Mouse (Mus musculus) liver (tissue): ENCODE data around the gene Chfr.

ENCODE experiments used
- DNase-seq: peaks from one replicate; pipeline ENCODE4 v3.0.0-alpha.2; 2020; ENCODE audit warnings: mixed read lengths

Gene Chfr

DNA sequence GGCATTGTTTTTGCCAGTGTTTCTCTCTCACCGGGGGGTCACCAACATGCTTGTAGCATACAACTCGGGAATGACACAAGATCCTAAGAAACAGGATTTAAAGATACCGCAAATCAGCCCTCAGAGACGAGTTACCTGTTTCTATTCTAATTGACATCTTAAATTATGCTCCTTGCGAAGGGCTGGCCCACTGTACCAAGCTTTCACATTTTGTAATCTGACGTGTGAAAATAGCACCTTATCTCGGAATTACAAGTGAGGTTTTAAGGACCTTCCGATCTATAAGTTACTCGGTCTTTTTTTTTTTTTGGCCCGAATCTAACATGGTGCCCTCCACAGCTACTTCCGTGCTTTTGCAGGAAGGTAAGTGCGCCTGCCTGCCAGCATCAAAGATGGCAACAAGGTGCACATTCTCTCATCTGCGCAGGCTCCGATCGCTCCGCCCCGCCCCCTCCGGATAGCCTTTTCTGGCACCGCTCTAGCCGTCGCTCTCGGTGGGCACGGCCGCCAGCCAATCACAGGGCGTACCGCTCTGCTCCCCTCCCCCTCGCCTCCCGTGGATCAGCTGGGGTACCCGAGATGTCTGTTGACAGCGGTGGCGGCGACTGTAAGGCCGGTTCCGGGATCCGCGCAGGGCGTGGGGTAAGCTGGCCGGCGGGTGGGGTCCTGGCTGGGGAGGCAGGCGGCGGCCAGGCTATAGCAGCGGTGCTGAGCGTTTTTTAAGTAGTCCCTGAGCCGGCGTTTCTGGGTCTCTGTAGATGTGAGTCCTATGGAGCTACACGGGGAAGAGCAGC is at the start of gene Chfr:
Chfr (plus strand) TSS at position 550 of the 794 bp plus-strand sequence.
- DNase-seq = peak; percentile 100

DNA sequence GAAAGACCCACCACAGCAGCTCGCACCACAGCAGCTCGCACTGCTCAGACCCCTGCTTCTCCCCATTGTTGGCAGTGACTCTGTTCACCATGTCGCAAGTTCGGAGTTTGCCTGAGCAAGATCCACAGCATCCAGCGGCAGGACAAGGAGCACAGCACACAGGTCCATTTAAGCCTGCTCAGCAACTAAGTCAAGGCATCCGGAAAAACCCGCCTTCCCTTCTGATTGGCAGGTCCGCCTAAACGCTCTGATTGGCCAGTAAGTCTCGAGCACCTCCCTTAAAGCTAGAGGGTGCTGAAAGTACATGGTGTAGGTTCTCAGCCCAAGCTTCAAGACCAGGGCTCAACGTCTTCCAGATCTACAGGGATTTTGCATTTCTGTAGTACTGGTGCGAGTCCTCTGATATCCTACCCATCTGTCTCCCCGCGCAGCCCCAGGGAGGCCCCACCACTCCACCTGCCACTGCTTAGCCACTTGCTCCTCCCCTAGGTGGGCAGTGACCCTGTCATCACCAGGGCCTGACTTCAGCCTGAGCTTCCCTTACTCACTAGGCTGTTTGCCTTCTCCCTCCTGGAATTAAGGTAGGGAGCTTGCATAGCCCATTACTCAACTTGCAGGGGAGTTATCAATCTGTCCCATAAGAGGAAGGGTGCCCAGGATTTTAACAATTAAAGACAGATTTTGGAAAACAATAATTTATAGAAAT is 49.3 kb upstream of the Chfr start:
- DNase-seq = peak; percentile 24

DNA sequence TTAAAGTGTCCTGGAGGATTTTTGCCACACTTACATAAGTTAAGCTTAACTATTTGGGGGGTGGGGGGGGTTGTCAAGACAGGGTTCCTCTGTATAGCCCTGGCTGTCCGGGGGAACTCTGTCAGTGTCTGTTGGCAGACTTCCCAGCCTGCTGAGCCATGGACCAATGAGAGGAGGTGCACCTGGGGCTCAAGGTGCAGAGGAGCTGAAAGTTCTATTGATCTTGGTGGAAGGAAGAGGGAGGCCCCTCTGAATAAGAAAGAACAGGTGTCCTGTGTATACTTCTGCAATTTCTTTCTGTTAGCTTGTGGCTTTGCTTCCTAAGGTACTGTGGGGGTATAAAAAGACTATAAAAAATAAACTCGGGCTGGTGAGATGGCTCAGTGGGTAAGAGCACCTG is 44.1 kb upstream of the Chfr start:
- no peak for DNase-seq

DNA sequence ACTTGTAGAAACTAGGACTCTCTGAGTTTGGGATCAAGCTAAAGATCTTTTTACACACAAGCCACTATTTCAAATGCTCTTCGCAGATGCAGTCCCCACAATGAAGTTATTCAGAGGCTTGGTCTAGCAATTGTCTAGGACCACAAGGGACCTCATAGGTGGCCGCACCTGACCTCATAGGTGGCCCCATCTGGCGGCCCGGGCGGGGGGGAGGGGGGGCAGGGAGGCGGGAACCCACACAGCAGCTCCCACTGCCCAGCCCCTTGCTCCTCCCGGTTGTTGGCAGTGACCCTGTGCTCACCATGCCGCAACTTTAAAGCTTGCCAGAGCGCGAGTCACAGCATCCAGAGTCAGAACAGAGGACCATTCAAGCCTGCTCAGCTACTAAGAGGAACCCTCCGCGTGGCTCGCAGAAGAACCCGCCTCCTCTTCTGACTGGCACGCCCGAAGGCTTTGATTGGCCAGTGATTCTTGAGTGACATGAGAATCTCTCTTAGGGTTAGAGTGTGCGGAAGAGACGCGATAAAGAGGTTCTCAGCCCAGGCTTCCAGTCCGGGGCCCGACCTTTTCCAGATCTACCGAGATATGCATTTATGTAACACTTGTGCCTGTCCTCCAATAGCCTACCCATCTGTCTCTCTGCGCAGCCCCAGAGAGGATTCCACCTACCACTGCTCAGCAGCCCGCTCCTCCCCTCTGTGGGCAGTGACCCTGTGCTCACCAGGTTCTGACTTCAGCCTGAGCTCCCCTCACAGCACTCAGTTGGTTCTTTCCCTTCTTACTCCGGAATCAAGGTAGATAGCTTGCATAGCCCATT is 41.4 kb upstream of the Chfr start, which contains the start of gene Gm35315:
Gm35315 (minus strand) TSS at position 391 of the 817 bp plus-strand sequence.
- peak; percentile 88 for DNase-seq

DNA sequence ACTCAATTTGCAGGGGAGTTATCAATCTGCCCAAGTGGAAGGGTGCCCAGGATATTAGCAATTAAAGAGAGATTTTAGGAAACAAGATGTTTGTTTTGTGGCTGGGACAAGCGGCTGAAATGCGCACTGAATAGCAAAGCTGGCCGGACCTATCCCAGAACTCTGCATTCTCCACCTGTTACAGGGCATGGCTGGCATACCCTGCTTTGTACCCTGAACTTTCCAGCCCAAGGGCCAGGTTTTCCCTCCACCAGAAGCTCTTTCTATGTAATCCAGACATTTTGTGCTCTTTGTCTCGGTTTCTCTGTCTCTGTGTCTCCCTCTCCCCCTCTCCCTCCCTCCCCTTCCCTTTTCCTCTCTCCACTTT is 40.8 kb upstream of the Chfr start:
- DNase-seq = no peak

DNA sequence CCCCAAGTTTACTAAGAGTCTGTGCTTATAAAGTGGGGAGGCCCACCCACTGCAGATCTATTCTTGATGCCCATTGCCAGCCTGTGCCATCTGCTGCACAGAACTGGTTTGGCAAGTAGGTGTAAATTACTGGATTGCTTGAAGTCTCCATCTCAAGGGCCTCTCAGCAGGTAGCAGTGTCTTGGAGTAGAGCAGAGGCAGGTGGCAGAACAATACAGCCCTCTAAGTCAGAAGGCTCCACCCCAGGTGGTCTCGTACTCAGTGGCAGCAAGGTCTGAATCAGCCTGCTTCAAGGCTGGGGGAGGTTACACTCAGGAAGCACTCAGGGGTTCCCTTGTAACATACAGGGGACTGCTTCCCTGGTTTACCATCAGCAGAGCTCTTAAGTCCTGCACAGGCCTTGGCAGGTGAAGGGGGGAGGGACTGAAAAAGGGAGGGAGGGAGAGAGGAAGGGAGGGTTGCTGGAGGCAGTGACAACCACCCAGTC is 36.6 kb upstream of the Chfr start:
- DNase-seq = no peak

DNA sequence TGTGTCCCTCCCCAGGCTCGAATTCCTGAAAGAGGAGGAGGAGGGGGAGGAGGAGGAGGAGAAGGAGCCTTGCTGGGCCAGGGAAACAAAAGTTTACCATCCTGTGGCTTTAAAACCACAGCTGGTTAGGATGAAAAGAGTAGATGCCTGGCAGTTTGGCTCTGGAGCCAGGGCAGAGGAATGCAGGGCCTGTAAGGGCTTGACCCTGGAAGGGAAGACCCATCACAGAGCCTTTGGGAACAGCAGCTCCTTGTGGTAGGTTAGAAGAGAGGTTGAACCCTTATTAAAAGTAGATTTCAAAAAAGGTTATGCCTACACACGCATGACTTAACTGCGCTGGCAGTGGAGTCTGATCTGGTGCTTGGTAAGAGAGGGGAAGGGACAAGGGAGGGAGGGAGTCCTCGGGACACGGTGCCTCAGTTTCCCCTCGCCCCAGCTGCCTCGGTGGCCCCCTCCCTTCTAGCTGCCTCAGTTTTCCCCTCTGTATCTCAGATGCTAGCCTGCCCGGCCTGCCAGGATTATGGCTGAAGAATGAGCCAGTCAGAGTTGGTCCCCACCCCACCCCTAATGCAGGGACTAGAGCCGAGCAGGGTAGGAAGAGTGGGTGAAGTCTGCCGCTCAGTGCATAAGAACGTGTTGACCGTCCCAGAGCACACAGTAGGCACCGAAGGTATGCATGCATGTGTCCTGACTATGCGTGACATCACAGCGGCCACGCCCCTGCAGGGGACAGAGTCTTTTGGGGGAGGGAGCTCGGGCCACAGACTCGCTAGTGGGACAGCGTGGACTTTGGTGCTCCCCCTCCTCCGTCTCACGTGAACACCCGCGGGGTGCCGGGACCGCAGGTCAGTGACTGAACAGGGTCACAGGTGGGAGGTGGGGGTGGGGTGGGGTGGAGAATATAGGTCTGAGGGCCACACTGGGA is 35.7 kb upstream of the Chfr start, which contains the start of gene Plcxd1:
Plcxd1 (plus strand) TSS at position 314 of the 925 bp plus-strand sequence.
- DNase-seq = peak; percentile 24

DNA sequence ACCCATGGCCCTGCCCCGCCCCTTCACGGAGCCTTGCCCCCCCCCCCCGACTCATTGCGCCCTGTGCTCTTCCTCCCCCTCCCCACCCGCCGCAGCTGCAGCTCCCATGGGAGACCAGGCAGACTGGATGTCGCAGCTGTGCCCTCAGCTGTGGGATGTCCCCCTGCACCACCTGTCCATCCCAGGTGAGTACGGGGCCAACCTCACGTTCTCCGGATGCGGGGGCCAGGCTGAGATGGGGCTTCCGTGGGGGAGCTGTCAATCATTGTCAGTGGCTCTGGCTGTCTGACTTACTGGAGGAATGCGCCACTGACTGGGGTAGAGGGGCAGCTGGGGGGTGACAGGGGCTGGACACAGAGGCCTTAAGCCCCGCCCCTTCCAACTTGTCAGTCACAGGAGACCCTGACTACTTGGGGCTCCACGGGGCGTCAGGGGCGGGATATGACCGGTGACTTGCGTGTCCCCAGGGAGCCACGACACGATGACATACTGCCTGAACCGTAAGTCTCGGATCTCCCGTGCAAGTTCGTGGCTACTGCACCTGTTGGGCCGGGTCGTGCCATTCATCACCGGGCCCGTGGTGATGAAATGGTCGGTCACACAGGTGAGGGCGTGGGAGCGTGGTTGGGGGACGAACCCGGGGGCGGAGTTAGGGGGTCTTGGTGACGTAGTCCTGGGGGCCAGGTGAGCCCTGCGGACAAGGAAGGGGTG is 34.6 kb upstream of the Chfr start:
- no peak for DNase-seq

DNA sequence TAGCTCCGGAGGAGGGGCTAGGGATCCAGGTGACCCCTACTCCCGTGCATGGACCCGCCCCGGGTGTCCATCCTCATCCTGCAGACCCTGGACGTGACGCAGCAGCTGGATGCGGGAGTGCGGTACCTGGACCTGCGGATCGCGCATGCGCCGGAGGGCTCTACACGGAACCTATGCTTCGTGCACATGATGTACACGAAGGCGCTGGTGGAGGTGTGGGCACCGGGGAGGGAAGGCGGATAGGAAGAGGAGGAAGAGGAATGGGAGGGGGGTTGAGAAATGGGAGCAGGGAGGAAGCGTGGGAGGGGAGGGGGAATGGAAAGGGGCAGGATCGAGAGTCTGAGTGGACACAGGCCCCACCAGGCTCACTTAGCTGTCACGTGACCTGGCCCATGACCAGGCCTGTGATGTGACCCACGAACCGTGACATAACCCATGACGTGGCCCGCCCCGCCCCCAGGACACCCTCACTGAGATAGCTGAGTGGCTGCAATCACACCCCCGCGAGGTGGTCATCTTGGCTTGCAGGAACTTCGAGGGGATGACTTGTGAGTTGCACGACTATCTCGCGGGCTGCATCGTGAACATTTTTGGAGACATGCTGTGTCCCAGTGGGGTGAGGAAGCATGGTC is 33.8 kb upstream of the Chfr start:
- peak; percentile 48 for DNase-seq

DNA sequence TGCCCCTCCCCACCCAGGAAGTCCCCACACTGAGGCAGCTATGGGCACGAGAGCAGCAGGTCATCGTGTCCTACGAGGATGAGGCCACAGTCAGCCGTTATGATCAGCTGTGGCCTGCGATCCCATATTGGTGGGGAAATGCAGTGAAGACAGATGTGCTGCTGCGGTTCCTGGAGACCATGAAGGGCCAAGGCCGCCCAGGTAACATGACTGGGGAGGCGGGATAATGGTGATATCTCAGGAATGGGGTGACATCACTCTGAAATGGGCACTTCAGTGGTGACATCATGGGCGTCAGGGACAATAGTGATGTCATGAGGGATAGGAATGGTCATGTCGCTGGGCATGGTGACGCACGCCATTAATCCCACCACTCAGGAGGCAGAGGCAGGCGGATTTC is 33.2 kb upstream of the Chfr start:
- no peak for DNase-seq

DNA sequence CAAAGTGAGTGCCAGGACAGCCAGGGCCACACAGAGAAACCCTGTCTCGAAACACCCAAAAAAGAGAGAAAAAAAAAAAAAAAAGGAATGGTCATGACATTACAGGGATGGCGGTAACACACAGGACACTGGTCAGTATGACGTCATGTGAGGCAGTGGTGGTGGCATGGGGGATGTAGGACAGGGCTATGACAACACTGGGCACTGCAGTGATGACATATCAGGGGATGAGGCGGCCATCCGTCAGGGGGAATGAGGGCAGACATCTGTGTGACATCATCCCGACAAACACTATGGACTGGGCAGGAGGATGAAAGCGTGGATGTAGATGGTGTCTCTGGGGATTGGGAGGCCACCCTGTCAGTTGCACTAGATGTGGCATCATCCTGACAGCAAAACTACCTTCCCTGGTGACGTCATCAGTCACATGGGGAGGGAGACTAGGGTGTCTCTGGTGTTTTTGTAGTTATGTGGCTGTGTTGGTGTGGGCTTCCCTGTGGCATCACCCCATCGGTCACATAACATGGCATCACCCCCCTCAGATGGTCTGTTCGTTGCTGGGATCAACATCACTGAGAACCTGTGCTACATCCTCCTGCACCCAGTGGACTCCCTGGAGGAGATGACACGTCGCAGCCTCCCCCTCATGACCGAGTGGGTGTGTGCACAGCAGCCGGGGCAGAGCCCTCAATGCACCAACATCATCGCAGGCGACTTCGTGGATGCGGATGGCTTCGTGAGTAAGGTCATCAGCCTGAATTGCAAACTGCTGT is 32.6 kb upstream of the Chfr start:
- no peak for DNase-seq

DNA sequence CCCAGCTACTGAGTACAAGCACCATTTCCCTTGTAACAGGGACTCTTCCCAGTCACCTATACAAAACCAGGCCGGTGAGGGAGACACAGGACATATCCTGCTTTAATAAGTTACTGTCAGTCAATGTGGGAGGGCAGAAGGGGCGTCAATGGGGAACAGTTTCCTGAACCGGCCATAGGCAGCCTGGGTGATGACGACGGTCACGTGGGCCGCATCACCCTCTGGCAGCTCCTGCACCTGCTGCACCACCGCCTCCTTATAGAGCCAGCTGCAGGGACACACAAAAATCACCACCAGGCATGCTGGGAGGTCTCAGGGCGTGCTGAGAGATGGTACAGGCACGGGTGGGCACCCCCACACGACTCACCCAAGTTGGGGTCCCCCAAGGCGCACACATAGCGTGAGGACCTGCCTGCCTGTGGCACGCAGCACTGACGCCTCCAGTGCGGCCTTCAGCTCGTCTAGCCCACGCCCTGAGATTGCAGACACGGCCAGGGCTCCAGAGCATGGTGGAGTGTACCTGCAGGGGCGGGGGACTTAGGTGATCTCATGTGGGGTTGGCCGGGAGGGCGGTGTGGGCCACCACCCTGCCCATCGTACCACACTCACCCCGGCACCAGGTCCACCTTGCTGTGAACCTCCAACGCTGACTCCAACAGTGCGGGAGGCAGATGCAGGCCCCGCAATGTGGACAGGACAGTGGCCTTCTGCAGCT is 31.6 kb upstream of the Chfr start:
- no peak for DNase-seq

DNA sequence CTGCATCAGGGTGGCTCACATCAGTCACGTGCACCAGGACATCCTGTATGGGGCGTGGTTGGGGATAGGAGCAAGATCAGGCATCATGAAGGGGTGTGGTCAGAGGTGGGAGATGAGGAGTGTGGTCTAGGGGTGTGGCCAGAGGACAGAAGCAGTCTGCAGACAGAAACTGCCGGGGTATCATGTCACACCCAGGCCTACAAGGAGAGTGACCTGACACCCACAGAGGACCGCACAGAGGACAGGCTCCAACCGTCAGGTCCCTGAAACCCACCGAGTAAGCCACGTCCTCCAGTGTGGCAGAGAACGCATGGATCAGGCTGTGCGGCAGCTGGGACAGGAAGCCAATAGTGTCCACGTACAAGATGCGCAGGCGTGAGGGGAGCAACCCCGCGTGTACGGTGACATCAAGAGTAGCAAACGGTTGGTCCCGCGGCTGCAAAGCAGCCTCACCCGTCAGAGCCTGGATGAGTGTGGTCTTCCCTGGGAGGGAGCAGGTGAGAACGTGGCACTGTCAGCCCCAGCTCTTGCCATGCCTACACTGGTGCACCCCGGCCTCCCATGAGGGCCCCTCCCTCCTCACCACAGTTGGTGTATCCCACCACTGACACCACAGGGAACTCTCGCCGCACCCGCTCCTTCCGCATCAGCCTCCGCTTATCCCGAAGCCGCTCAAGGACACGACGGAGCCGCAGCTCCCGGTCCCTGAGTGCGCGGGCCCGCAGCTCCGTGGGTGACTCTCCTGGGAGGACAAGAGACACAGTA is 30.8 kb upstream of the Chfr start:
- no peak for DNase-seq

DNA sequence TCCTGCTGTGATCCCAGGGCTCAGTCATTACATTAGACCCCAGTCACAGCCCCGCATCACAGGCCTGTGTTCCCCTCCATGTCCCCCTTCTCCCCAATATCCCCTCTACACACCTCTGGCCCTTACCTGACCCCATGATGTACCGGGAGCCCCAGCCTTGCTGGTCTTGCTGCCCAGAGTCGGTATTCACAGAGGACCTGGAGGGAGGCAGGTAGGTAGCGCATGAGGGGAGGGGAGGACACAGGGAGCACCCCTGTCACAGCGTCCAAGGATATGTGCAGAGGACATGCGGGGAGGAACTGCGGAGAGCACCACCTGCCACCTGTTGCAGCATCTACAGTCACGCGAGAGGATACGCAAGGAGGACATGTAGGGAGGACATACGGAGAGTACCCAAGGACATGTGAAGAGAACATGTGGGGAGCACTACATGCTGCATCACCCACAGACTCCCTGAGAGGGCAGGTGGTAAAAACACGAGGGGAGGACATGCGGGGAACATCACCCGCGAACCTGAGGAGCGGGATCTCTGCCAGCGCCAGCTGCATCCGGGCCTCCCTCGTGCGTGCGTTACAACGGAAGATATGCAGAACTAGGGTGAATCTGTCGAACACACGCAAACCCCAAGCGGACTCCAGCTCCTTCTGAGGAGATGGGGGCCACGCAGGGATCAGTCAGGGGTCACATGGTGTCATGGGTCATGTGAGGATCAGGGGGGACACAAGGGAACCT is 29.3 kb upstream of the Chfr start:
- no peak for DNase-seq

DNA sequence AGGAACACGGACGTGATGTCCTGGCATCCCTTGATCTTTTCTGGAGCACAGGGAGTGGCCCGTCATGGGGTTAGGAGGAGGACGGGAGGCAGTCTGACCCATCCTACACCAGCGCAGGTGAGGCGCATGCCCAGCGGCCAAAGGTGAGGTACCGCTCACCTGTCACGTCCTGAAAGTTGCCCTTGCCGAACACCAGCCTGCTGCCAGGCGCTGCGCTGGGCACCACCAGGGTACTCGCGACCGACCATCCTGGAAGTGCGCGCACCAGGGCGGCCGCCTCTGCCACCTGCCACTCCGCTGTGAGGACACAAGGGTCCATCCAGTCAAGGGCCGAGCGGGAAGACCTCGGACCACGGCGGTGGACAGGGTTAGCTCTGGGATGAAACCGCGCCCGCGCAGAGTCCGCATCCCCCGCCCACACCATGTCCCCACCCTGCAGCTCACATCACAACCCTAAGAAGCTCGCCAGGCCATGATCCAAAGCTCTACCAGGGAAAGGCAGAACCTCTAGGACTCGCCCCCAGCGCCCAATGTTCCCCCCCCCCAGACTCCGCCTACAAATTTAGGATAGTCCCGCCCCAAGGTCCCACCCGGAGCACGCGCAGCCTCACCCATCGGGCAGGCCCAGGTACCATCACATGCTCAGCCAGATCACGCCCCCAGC is 28.6 kb upstream of the Chfr start:
- DNase-seq = no peak

DNA sequence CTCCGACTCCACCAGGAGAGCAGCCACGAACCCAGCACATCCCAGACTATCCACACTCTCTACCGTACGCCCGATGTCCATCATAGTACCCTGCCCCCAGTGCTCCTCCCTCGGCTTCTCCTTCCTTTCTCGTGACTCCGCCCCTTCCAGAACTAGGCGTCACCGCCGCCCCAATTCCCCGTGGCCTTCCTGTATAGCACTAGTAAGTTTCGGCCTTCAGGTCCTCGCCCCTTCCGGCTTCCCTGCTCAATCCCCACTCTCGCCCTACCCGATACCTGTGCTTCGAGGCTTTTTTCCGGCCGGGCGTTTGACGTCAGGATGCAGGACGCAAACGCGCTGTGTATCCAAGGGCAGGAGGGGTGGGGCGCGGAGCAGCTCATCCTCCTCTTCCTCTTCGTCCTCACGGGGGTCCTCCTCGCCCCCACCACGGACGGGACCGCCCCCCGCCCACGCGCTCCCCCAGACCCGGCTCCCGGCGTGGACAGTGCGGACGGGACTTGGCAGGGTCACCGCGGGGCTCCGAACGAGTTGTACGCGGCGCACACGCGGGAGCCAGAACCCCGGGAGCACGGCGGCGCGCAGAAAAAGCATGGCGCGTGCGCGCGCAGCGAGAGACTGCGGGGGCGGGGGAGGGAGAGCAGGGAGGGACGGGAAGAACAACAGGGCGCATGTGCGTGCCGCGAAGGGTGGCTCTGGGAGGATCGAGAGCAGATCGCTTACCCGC is 27.9 kb upstream of the Chfr start, which contains the start of gene Gtpbp6:
Gtpbp6 (minus strand) TSS at position 617 of the 724 bp plus-strand sequence.
- DNase-seq = peak; percentile 98

DNA sequence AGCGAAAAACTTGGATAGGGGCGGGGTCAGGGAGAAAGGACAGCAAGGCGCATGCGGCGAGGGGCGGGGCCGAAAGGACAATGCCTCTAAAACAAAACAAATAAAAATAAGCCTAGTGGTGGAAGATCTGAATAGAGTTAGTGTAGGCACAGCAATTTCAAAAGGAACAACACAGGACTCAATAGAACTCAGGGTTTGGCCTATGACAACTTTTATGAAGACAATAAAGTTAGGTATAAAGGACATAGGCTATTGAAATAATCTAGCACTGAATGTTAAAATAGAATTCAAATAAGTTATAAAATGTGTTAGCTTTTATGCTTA is 27.4 kb upstream of the Chfr start:
- no peak for DNase-seq
